8 mouse cellular contexts compared by ENCODE assay signal in the genomic region with DNA sequence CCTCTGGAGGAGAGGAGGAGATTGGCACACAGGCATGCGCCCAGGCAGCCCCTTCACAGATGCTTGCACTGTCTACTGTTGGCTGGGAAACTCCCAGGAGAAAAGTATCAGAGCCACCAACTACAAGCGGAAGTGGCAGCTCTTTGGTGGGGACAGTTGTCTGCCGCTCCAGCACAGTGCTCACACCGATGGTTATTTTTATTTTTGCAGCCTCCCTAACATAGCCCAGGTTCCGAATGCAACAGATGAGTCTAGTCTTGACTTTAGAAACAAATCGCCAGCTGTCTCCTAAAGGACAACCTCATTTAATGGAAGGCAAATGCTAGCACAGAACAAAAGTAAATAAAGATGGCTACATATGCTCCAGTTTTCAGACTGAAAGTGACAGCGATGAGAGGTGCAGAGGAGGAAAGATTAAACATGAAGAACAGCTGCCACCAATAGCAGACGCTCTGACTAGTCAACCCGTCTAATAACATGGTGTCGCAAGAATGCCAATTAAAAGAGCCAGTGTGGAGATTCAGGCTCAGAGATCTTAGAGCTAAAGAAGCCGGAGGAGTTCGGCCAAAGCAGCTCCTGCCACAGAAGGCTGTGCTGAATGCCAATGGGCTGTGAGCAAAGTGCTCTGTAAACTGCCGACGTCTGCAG.
A peak's percentile ranks its signal among the peaks of the same experiment; 100 is the strongest.
DNase-seq lines count a peak whose midpoint lies in the region; ATAC-seq and TF ChIP-seq lines count a peak whose summit lies in the region.
"Had no signal": no experiment of that assay in that cellular context is flagged by ENCODE, and none has a peak within 500 bp of the region (broad histone marks: within the 10 kb centered on the region; RNA-seq: fewer than 3 reads in every experiment).

No protein-coding gene starts in this region.

- H3K4me3 ChIP-seq in lung, embryonic 14.5 days (ENCODE audit: low read depth, low read length), result no peak overlapping the region
- H3K4me3 ChIP-seq in heart, embryonic 16.5 days (ENCODE audit: low read length), result peak overlapping the region; percentile 17

- TF ChIP-seq CTCF in lung, embryonic 14.5 days (IDR thresholded peaks at IDR 0.05; ENCODE audit: low read depth), result no peak

- H3K9me3 ChIP-seq in lung, embryonic 14.5 days (ENCODE audit: low read depth, low read length), result no peaks in the 10 kb centered on the region
- no peaks in the 10 kb centered on the region for H3K9me3 ChIP-seq in heart, embryonic 16.5 days (replicated peaks; ENCODE audit: control insufficient read depth, low read length)

- peak; percentile 70 for DNase-seq in lung, embryonic 14.5 days
- DNase-seq in lung, postnatal 25 days (ENCODE audit: low spot score), result no peak
- peak; percentile 67 to 76 for DNase-seq in left cerebral cortex, postnatal 36 days (ENCODE audit: low spot score in 2 of 2)
- DNase-seq in splenic B cell, adult 2 months (ENCODE audit: low read depth, low spot score), result peak; percentile 18
- DNase-seq in testis, postnatal 14 days (ENCODE audit: low spot score), result no peak
- DNase-seq in kidney, adult 11 months, result no peak

- peak overlapping the region; percentile 52; the same call in 1 of the 2 replicates for H3K27ac ChIP-seq in lung, embryonic 14.5 days (ENCODE audit: low read depth)
- H3K27ac ChIP-seq in heart, embryonic 16.5 days (ENCODE audit: low read length), result peak overlapping the region; percentile 61
- H3K27ac ChIP-seq: macrophage had no signal

- no peaks in the 10 kb centered on the region for H3K36me3 ChIP-seq in lung, embryonic 14.5 days (ENCODE audit: insufficient read depth)
- no peaks in the 10 kb centered on the region for H3K36me3 ChIP-seq in heart, embryonic 16.5 days (ENCODE audit: control insufficient read depth, insufficient read depth)
- H3K36me3 ChIP-seq in splenic B cell, adult 2 months (ENCODE audit: control insufficient read depth, insufficient read depth, low read length, poor library complexity, severe bottlenecking), result no peaks in the 10 kb centered on the region

- intact Hi-C loops in left cerebral cortex, postnatal 36 days (cut with DNase I), result no loop called here

- no peaks in the 10 kb centered on the region for H3K27me3 ChIP-seq in lung, embryonic 14.5 days (ENCODE audit: insufficient read depth, low read length)
- no peaks in the 10 kb centered on the region for H3K27me3 ChIP-seq in heart, embryonic 16.5 days (ENCODE audit: control insufficient read depth, insufficient read depth, low read length)
- H3K27me3 ChIP-seq in splenic B cell, adult 2 months (ENCODE audit: control insufficient read depth, insufficient read depth, low read length, poor library complexity, severe bottlenecking), result no peaks in the 10 kb centered on the region

- peaks cover 37% of the 10 kb centered on the region for H3K4me1 ChIP-seq in lung, embryonic 14.5 days (ENCODE audit: insufficient read depth)
- H3K4me1 ChIP-seq in heart, embryonic 16.5 days (ENCODE audit: control insufficient read depth, insufficient read depth, low read length), result peaks cover 48% of the 10 kb centered on the region

- H3K9ac ChIP-seq in lung, embryonic 14.5 days, result no peak overlapping the region
- peak overlapping the region; percentile 55; the same call in 1 of the 2 replicates for H3K9ac ChIP-seq in heart, embryonic 16.5 days (ENCODE audit: low read length)

- peak; percentile 50 for ATAC-seq in lung, embryonic 14.5 days (ENCODE audit: insufficient read depth)
- ATAC-seq in heart, embryonic 16.5 days (replicated peaks; ENCODE audit: extremely low read depth, insufficient read depth, low FRiP score), result no peak

- WGBS in lung, embryonic 14.5 days, result 26% methylated on average over 14 of the region's 14 CpGs
- 35% methylated on average over 14 of the region's 14 CpGs for WGBS in heart, embryonic 16.5 days

- H3K4me2 ChIP-seq in lung, embryonic 14.5 days, result peak overlapping the region; percentile 43
- H3K4me2 ChIP-seq in heart, embryonic 16.5 days (ENCODE audit: low read depth, low read length), result peak overlapping the region; percentile 47

Comparison
In these comparisons a context has a peak if more than half of its experiments do, and no peak if none do; other contexts are left out.
1. DNase-seq: peak in lung, embryonic 14.5 days (single experiment), left cerebral cortex, postnatal 36 days (2 of 2) and splenic B cell, adult 2 months (single experiment); none in lung, postnatal 25 days (single experiment), testis, postnatal 14 days (single experiment) and kidney, adult 11 months (single experiment).